Mouse (Mus musculus): ENCODE measurements around the gene Etnk1.

- no peak for TF ChIP-seq MYC (IDR thresholded peaks at IDR 0.05; ENCODE audit: low read depth, low read length)
- TF ChIP-seq RAD21 (IDR thresholded peaks at IDR 0.05; ENCODE audit: low read depth, low read length), result no peak
- TF ChIP-seq MEF2A (IDR thresholded peaks at IDR 0.05; ENCODE audit: extremely low read depth, insufficient replicate concordance, low read depth, low read length, poor library complexity, severe bottlenecking), result no peak
Measured at GRCm38 (mm10) chr6:143148868-143149267, 18.2 kb upstream of the Etnk1 start.

All from MEL (cell line).